In genomic region chr2:26202849-26203475, GRCm38 (mm10) we compare ENCODE assay signal across 10 mouse cellular contexts. TPM values are rescaled to one million over a fixed set of nuclear protein-coding genes. Genes with fewer than 3 reads are reported as not detected.
DNase-seq lines count a peak whose midpoint lies in the region; ATAC-seq and TF ChIP-seq lines count a peak whose summit lies in the region.
"Had no signal": no experiment of that assay in that cellular context is flagged by ENCODE, and none has a peak within 500 bp of the region (broad histone marks: within the 10 kb centered on the region; RNA-seq: fewer than 3 reads in every experiment).

No protein-coding gene starts in this region.

- H3K9me3 ChIP-seq in lung, embryonic 15.5 days = no peaks in the 10 kb centered on the region
- H3K9me3 ChIP-seq in hindbrain, embryonic 14.5 days (ENCODE audit: control insufficient read depth, low read length) = no peaks in the 10 kb centered on the region
- no peaks in the 10 kb centered on the region for H3K9me3 ChIP-seq in neural tube, embryonic 13.5 days
- H3K9me3 ChIP-seq: embryonic facial prominence, embryonic 13.5 days had no signal

- no peak for ATAC-seq in lung, embryonic 15.5 days (ENCODE audit: borderline replicate concordance, extremely low read depth, low FRiP score, low TSS enrichment)
- ATAC-seq in hindbrain, embryonic 14.5 days (ENCODE audit: low FRiP score) = no peak
- no peak for ATAC-seq in neural tube, embryonic 13.5 days (ENCODE audit: low read depth)
- no peak for ATAC-seq in erythroblast, adult 5-6 weeks (replicated peaks; ENCODE audit: low FRiP score, poor library complexity, severe bottlenecking)

- H3K4me1 ChIP-seq in lung, embryonic 15.5 days = peaks cover 32% of the 10 kb centered on the region
- peaks cover 17% of the 10 kb centered on the region; the same call in 1 of the 2 replicates for H3K4me1 ChIP-seq in hindbrain, embryonic 14.5 days (replicated peaks; ENCODE audit: control insufficient read depth, insufficient read depth, low read length)
- peaks cover 46% of the 10 kb centered on the region for H3K4me1 ChIP-seq in neural tube, embryonic 13.5 days (replicated peaks)

- no peak for TF ChIP-seq POLR2A in brain, embryonic 14.5 days (IDR thresholded peaks at IDR 0.05; ENCODE audit: borderline replicate concordance, extremely low read depth, insufficient read depth, insufficient read length, poor library complexity, severe bottlenecking)

- TF ChIP-seq CTCF in brain, embryonic 14.5 days (IDR thresholded peaks at IDR 0.05; ENCODE audit: borderline replicate concordance, extremely low read depth, insufficient read depth, insufficient read length) = no peak

- no peaks in the 10 kb centered on the region for H3K36me3 ChIP-seq in lung, embryonic 15.5 days
- no peaks in the 10 kb centered on the region for H3K36me3 ChIP-seq in hindbrain, embryonic 14.5 days (replicated peaks; ENCODE audit: control insufficient read depth, insufficient read depth)
- no peaks in the 10 kb centered on the region for H3K36me3 ChIP-seq in neural tube, embryonic 13.5 days
- H3K36me3 ChIP-seq: embryonic facial prominence, embryonic 13.5 days had no signal

- H3K4me3 ChIP-seq in lung, embryonic 15.5 days = no peak overlapping the region
- H3K4me3 ChIP-seq in hindbrain, embryonic 14.5 days (replicated peaks; ENCODE audit: low read length) = peak overlapping the region; percentile 21; the same call in 1 of the 2 replicates
- peak overlapping the region; percentile 21 for H3K4me3 ChIP-seq in neural tube, embryonic 13.5 days
- H3K4me3 ChIP-seq: embryonic facial prominence, embryonic 13.5 days had no signal

- H3K27ac ChIP-seq in lung, embryonic 15.5 days = no peak overlapping the region
- H3K27ac ChIP-seq in hindbrain, embryonic 14.5 days = no peak overlapping the region
- 0 out of 2 replicates have a peak overlapping the region, but pooled peaks have one; percentile 9 for H3K27ac ChIP-seq in neural tube, embryonic 13.5 days (replicated peaks)
- H3K27ac ChIP-seq: embryonic facial prominence, embryonic 13.5 days had no signal

- H3K4me2 ChIP-seq in lung, embryonic 15.5 days = peak overlapping the region; percentile 44
- H3K4me2 ChIP-seq in hindbrain, embryonic 14.5 days (replicated peaks) = peak overlapping the region; percentile 39
- peak overlapping the region; percentile 43 for H3K4me2 ChIP-seq in neural tube, embryonic 13.5 days

- DNase-seq in lung, postnatal 36 days = no peak
- DNase-seq in brain, embryonic 14.5 days (ENCODE audit: low read depth) = peak; percentile 40
- DNase-seq in hindbrain, embryonic 14.5 days (ENCODE audit: low spot score) = no peak
- no peak for DNase-seq in MN1 (ENCODE audit: low spot score)
- DNase-seq in heart, postnatal 4 days = no peak

- 2% methylated on average over 36 of the region's 36 CpGs for WGBS in lung, embryonic 15.5 days
- WGBS in hindbrain, embryonic 14.5 days = 1% methylated on average over 36 of the region's 36 CpGs
- under 1% methylated on average over 36 of the region's 36 CpGs for WGBS in neural tube, embryonic 13.5 days

- no peak overlapping the region for H3K9ac ChIP-seq in lung, embryonic 15.5 days
- H3K9ac ChIP-seq in hindbrain, embryonic 14.5 days = 0 out of 2 replicates have a peak overlapping the region, but pooled peaks have one; percentile 20
- H3K9ac ChIP-seq in neural tube, embryonic 13.5 days = 0 out of 2 replicates have a peak overlapping the region, but pooled peaks have one; percentile 35
- H3K9ac ChIP-seq: embryonic facial prominence, embryonic 13.5 days had no signal

- peaks cover 100% of the 10 kb centered on the region for H3K27me3 ChIP-seq in lung, embryonic 15.5 days
- H3K27me3 ChIP-seq in hindbrain, embryonic 14.5 days (ENCODE audit: control insufficient read depth, insufficient read depth, low read length) = peaks cover 100% of the 10 kb centered on the region
- H3K27me3 ChIP-seq in neural tube, embryonic 13.5 days = peaks cover 100% of the 10 kb centered on the region

RNA-seq across cellular contexts. Expression of gene Lhx3, which starts 5.1 kb away (rescaled TPM):
- polyA plus RNA-seq in lung, embryonic 15.5 days (2015; fragmentation: Nextera tagmentation; extraction: Ambion mirVana) = not detected in 2 replicates
- polyA plus RNA-seq in brain, embryonic 14.5 days (2012; rRNA removed) = 1.6 and 3.3 TPM in 2 replicates
- polyA plus RNA-seq in hindbrain, embryonic 14.5 days (2014; fragmentation: Nextera tagmentation; extraction: Ambion mirVana) = 5.5 and 5.8 TPM in 2 replicates
- 11.8 and 12.5 TPM in 2 replicates for polyA plus RNA-seq in neural tube, embryonic 13.5 days (2015; fragmentation: Nextera tagmentation; extraction: Ambion mirVana)
- total RNA-seq in erythroblast, adult 5-6 weeks (2015; ENCODE audit: low replicate concordance) = not detected in 2 replicates
- not detected in 2 replicates for total RNA-seq in erythroblast, adult 5-6 weeks (2017; ENCODE audit: low replicate concordance)
- not detected for total RNA-seq in heart, postnatal 4 days (2021)
- polyA plus RNA-seq: limb, embryonic 11.5 days had no signal

RNA-seq across cellular contexts. Expression of gene Qsox2, which starts 34.4 kb away (rescaled TPM):
- polyA plus RNA-seq in lung, embryonic 15.5 days (2015; fragmentation: Nextera tagmentation; extraction: Ambion mirVana) = 22.8 and 24.5 TPM in 2 replicates
- 19.1 and 20.1 TPM in 2 replicates for polyA plus RNA-seq in brain, embryonic 14.5 days (2012; rRNA removed)
- 15.2 and 16.1 TPM in 2 replicates for polyA plus RNA-seq in hindbrain, embryonic 14.5 days (2014; fragmentation: Nextera tagmentation; extraction: Ambion mirVana)
- polyA plus RNA-seq in neural tube, embryonic 13.5 days (2015; fragmentation: Nextera tagmentation; extraction: Ambion mirVana) = 13.0 and 13.8 TPM in 2 replicates
- total RNA-seq in erythroblast, adult 5-6 weeks (2015; ENCODE audit: low replicate concordance) = 1.7 and 2.1 TPM in 2 replicates
- 0.60 and 1.7 TPM in 2 replicates for total RNA-seq in erythroblast, adult 5-6 weeks (2017; ENCODE audit: low replicate concordance)
- 10 to 100 TPM; 11.2 to 12.1 TPM for total RNA-seq in heart, postnatal 4 days (2021)
